Mouse (Mus musculus): Measurements from ENCODE around the gene Cuedc2. TPM values are rescaled to one million over a fixed set of nuclear protein-coding genes. Genes with fewer than 3 reads are reported as not detected.

Gene Cuedc2
- polyA plus RNA-seq, 1 experiment from 2014 or later = 217 TPM

DNA sequence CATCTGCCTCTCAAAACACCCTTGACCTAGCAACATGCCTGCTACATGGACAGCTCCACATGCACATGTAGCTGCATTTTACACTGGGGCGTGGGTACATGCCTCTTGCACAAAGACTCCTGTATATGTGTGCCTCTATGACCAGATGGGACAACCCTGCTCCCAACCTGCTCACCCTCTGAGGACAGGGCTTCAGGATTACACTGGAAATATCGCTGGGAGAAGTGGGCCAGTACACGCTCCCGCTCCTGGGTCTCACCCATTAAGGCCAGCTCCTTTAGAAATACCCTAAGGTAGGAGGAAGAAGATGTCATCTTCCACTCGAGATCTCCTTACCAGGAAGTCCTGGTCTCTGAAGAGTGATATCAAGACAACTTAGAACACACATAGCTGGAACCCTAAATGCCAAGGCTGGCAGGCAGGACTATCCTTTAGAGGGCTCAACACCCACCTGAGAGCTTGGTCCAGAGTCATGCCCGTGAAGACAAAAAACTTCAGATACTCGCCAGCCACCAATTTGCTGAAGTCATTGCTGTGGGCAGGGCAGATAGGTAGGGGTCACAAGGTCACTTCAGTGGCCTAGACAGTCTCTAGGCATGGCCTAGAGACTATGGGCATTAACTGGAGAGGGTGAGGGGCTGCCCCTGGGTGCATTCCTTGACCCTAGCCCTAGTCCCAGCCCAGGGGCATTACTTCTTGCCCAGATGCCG is 18.3 kb downstream of the Cuedc2 start:
- Histone ChIP-seq H3K4me1 (replicated peaks; ENCODE audit: control insufficient read depth, insufficient read depth, low read length) (peaks cover 27% of the 10 kb centered on the region), H3K36me3 (ENCODE audit: control insufficient read depth, insufficient read depth, low read length) (no peaks in the 10 kb centered on the region), H3K27me3 (ENCODE audit: control insufficient read depth, insufficient read depth, low read length) (peaks cover 64% of the 10 kb centered on the region), H3K9ac (ENCODE audit: low read length) (no peak overlapping the region), H3K4me3 (ENCODE audit: low read depth, low read length) (no peak overlapping the region), H3K27ac (ENCODE audit: low read depth, low read length) (no peak overlapping the region), H3K9me3 (ENCODE audit: control insufficient read depth, low read length) (no peaks in the 10 kb centered on the region), H3K4me2 (ENCODE audit: low read depth, low read length, severe bottlenecking) (no peak overlapping the region)
- ATAC-seq (replicated peaks; ENCODE audit: low FRiP score) (no peak), DNase-seq (ENCODE audit: low spot score) (peak; percentile 48)
- WGBS = 81% methylated on average over 8 of the region's 8 CpGs

- Histone ChIP-seq H3K4me2 (ENCODE audit: low read depth, low read length, severe bottlenecking) (0 out of 2 replicates have a peak overlapping the region, but pooled peaks have one; percentile 18), H3K36me3 (ENCODE audit: control insufficient read depth, insufficient read depth, low read length) (no peaks in the 10 kb centered on the region), H3K27ac (ENCODE audit: low read depth, low read length) (no peak overlapping the region), H3K27me3 (ENCODE audit: control insufficient read depth, insufficient read depth, low read length) (peaks cover 71% of the 10 kb centered on the region), H3K4me3 (ENCODE audit: low read depth, low read length) (no peak overlapping the region), H3K9ac (ENCODE audit: low read length) (no peak overlapping the region), H3K4me1 (replicated peaks; ENCODE audit: control insufficient read depth, insufficient read depth, low read length) (peaks cover 27% of the 10 kb centered on the region), H3K9me3 (ENCODE audit: control insufficient read depth, low read length) (no peaks in the 10 kb centered on the region)
- ATAC-seq (replicated peaks; ENCODE audit: low FRiP score) = no peak
- peak; percentile 74 for DNase-seq (ENCODE audit: low spot score)
- WGBS = 10% methylated on average over 16 of the region's 16 CpGs
Measured at GRCm38 (mm10) chr19:46318586-46319378, 19.7 kb downstream of the Cuedc2 start.

GRCm38 (mm10) chr19:46318031-46318471 is 20.5 kb downstream of the Cuedc2 start:
- ATAC-seq (replicated peaks; ENCODE audit: low FRiP score) (no peak), DNase-seq (ENCODE audit: low spot score) (peak; percentile 50)
- Histone ChIP-seq H3K4me1 (replicated peaks; ENCODE audit: control insufficient read depth, insufficient read depth, low read length) (peaks cover 27% of the 10 kb centered on the region), H3K27ac (ENCODE audit: low read depth, low read length) (no peak overlapping the region), H3K4me2 (ENCODE audit: low read depth, low read length, severe bottlenecking) (peak overlapping the region; percentile 48; the same call in 1 of the 2 replicates), H3K4me3 (ENCODE audit: low read depth, low read length) (peak overlapping the region; percentile 34), H3K27me3 (ENCODE audit: control insufficient read depth, insufficient read depth, low read length) (peaks cover 76% of the 10 kb centered on the region), H3K9me3 (ENCODE audit: control insufficient read depth, low read length) (no peaks in the 10 kb centered on the region), H3K36me3 (ENCODE audit: control insufficient read depth, insufficient read depth, low read length) (no peaks in the 10 kb centered on the region), H3K9ac (ENCODE audit: low read length) (no peak overlapping the region)
- 2% methylated on average over 37 of the region's 42 CpGs for WGBS

DNA sequence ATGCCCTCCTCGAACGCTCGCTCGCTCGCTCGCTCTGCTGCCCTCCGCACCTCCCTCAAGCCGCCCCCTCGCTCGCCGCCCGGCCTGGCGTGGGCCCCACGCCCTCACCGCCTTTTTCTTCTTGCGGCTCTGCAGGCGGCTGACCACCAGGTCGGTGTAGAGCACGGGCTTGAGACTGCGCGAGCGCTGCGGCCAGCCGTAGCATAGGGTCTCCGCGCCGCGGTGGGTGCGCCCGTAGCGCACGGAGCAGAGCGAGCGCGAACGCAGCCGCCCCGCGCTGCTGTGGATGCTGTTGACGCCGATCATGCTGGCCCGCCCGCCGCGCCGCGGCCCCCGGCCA is 21.0 kb downstream of the Cuedc2 start:
- Histone ChIP-seq H3K4me1 (replicated peaks; ENCODE audit: control insufficient read depth, insufficient read depth, low read length) (peaks cover 26% of the 10 kb centered on the region), H3K9ac (ENCODE audit: low read length) (no peak overlapping the region), H3K9me3 (ENCODE audit: control insufficient read depth, low read length) (no peaks in the 10 kb centered on the region), H3K36me3 (ENCODE audit: control insufficient read depth, insufficient read depth, low read length) (no peaks in the 10 kb centered on the region), H3K4me2 (ENCODE audit: low read depth, low read length, severe bottlenecking) (peak overlapping the region; percentile 48), H3K27me3 (ENCODE audit: control insufficient read depth, insufficient read depth, low read length) (peaks cover 77% of the 10 kb centered on the region), H3K4me3 (ENCODE audit: low read depth, low read length) (peak overlapping the region; percentile 34), H3K27ac (ENCODE audit: low read depth, low read length) (no peak overlapping the region)
- WGBS = under 1% methylated on average over 43 of the region's 48 CpGs
- ATAC-seq (replicated peaks; ENCODE audit: low FRiP score) (no peak), DNase-seq (ENCODE audit: low spot score) (peak; percentile 58)

DNA sequence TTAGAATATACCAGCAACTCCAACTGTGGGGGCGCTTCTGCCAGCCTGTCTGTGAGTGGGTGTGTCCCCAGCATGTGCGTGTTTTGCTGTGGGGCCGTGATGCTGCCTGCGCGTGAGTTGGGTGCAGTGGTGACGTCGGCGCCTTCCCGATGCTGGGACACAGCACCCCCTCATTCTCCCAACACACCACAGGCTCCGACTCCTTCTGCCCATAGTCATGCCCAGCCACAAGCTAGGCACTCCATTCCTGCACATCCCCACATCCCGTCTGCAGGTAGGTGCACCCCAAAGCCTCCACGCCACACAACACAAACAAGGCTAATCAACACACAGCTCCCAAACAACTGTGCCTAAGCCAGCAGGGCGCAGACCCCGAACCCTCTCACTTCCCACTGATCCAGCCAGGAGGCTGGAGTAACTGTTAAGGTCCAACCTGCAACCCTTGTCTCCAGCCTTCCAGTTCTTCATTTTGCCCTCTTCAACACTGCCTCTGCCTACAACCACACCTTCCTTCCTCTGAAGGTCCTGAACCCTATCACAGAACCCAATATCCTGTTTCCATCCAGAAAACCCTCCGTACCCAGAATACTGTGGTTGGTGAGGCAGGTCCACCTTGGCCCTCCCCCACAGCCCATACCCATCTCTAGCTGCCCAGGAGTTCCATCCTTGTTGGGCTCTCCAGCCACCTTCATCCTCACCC is 21.5 kb downstream of the Cuedc2 start:
- DNase-seq (ENCODE audit: low spot score) = peak; percentile 48
- Histone ChIP-seq H3K4me2 (ENCODE audit: low read depth, low read length, severe bottlenecking) (peak overlapping the region; percentile 48), H3K9me3 (ENCODE audit: control insufficient read depth, low read length) (no peaks in the 10 kb centered on the region), H3K27me3 (ENCODE audit: control insufficient read depth, insufficient read depth, low read length) (peaks cover 77% of the 10 kb centered on the region), H3K4me3 (ENCODE audit: low read depth, low read length) (peak overlapping the region; percentile 34), H3K36me3 (ENCODE audit: control insufficient read depth, insufficient read depth, low read length) (no peaks in the 10 kb centered on the region), H3K27ac (ENCODE audit: low read depth, low read length) (no peak overlapping the region), H3K4me1 (replicated peaks; ENCODE audit: control insufficient read depth, insufficient read depth, low read length) (peaks cover 22% of the 10 kb centered on the region), H3K9ac (ENCODE audit: low read length) (no peak overlapping the region)
- WGBS = 28% methylated on average over 15 of the region's 15 CpGs
- ATAC-seq (replicated peaks; ENCODE audit: low FRiP score) = no peak

DNA sequence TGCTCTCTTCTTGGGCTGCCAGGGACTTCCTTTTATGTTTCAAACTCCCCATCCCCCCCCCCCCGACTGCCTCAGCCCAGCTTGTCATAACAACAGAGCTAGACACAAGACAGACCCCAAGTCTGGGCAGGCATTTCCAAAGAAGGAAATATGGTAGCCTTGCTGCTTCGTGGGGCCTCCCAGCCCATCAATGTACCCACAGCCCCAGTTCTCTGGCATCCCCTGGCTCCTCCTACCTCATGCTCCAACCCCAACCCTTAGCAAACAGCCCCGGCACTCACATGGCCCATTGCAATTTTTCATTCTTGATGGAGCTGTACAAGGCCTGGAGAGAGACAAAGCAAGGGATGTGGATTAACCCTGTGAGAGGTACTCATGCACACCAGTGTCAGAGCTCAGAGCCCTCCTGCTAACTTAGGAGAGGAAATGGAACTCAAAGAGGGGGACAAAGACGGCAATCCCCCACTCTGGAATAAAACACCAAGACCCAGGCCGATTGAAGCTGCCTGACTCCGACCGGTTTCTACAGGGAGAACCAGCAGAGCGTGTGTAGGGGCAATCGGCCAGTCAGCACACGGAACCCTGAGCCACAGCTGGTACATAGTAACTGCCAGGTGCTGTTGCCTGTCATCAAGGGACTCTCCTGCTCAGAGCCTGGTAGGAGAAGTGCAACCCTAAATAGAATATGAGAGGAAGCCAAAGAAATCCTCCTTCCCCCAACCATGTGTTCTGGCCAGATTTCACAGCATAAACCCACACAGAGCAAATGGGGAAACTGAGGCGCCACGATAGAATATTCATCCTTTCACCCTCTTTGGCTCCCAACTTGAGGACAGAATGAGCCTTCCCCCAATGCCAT is 22.5 kb downstream of the Cuedc2 start:
- Histone ChIP-seq H3K4me1 (replicated peaks; ENCODE audit: control insufficient read depth, insufficient read depth, low read length) (peaks cover 13% of the 10 kb centered on the region; the same call in 1 of the 2 replicates), H3K27ac (ENCODE audit: low read depth, low read length) (no peak overlapping the region), H3K4me2 (ENCODE audit: low read depth, low read length, severe bottlenecking) (no peak overlapping the region), H3K36me3 (ENCODE audit: control insufficient read depth, insufficient read depth, low read length) (no peaks in the 10 kb centered on the region), H3K9me3 (ENCODE audit: control insufficient read depth, low read length) (no peaks in the 10 kb centered on the region), H3K4me3 (ENCODE audit: low read depth, low read length) (no peak overlapping the region), H3K27me3 (ENCODE audit: control insufficient read depth, insufficient read depth, low read length) (peaks cover 76% of the 10 kb centered on the region), H3K9ac (ENCODE audit: low read length) (no peak overlapping the region)
- ATAC-seq (replicated peaks; ENCODE audit: low FRiP score) (no peak), DNase-seq (ENCODE audit: low spot score) (no peak)
- 52% methylated on average over 12 of the region's 12 CpGs for WGBS

DNA sequence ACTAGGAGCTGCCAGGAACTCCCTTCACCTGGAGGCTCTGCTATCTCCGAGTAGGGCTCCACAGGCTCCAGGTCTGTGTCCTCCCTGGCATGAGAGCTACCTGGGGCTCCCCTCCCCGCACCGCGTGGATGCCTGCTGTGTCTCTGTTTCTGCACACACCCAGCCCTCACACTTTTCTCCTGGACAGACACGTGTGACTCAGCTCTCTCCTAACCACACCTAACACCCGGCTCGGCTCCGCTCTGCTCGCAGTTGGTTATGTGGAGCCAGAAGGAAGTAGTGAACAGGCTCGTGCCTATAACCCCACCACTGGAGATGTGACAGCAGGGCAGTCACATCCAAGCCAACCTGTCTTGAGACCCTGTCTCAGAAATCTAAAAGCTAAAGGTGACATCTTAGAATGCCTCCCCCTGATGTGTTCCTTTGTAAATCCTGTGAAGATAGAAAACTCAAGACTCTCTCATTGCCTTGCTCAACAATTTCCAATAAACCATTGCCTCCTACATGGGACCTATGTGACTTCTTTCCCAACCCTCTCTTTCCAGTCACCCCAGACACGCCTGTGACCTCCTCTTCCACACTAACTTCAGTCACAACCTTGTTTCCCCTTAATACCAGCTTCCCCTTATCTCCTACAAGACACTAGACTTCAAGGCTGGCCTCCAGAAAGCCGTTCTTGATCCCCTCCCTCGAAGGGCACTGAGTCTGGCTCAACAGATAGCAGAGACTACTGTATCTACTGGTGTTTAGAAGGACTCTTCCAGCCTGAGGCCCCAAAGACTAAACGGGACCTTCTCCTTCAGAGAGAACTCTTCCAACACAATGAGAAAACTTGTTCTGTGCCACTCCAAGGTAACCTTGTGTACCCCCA is 23.4 kb downstream of the Cuedc2 start:
- ATAC-seq (replicated peaks; ENCODE audit: low FRiP score) (no peak), DNase-seq (ENCODE audit: low spot score) (peak; percentile 51)
- H3K4me3 ChIP-seq (ENCODE audit: low read depth, low read length) = no peak overlapping the region
- peaks cover 12% of the 10 kb centered on the region; the same call in 1 of the 2 replicates for H3K4me1 ChIP-seq (replicated peaks; ENCODE audit: control insufficient read depth, insufficient read depth, low read length)
- no peaks in the 10 kb centered on the region for H3K9me3 ChIP-seq (ENCODE audit: control insufficient read depth, low read length)
- no peak overlapping the region for H3K27ac ChIP-seq (ENCODE audit: low read depth, low read length)
- no peak overlapping the region for H3K4me2 ChIP-seq (ENCODE audit: low read depth, low read length, severe bottlenecking)
- H3K36me3 ChIP-seq (ENCODE audit: control insufficient read depth, insufficient read depth, low read length) = no peaks in the 10 kb centered on the region
- 42% methylated on average over 14 of the region's 14 CpGs for WGBS
- H3K27me3 ChIP-seq (ENCODE audit: control insufficient read depth, insufficient read depth, low read length) = peaks cover 70% of the 10 kb centered on the region
- H3K9ac ChIP-seq (ENCODE audit: low read length) = no peak overlapping the region
